Mouse (Mus musculus): Measurements from ENCODE around the gene Lemd1. TPM values are rescaled to one million over a fixed set of nuclear protein-coding genes. Genes with fewer than 3 reads are reported as not detected.
A peak's percentile ranks its signal among the peaks of the same experiment; 100 is the strongest.

The Lemd1 gene
- total and polyA plus RNA-seq, 3 experiments, result not detected

DNA sequence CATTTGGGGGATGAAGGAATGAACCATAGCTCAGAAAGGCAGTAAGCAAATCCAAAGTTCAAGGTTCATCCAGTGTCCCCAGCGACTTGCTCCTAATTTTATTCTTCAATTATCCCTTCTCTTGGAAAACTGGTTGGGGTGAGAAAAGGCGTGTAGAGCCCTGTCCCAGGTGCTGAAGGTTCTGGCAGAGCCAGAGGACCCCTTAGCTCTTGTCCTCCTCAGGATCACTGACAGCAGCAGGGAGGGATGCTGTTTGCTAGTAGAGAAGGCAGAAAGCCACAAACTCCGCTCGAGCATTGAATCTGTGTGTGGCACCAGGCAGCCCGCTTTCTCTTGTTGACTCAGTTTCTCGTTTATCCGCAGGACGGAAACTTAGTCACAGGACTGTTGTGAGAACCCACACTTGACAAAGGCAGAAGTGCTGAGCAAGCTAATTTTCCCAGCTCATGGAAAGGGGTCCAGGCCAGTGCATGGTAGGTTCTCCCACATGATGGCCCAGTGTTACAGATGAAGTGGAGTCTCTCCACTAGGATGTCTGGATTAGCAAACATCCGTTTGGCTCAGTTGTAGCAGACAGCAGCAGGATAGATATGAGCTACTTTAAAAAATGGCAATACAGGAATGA lies 2.7 kb upstream of the Lemd1 start:
- H3K36me3 ChIP-seq (replicated peaks in 1 of 2; ENCODE audit: control insufficient read depth in 1 of 2, insufficient read depth in 1 of 2, low read length in 1 of 2), result no peaks in the 10 kb centered on the region
- H3K4me3 ChIP-seq (replicated peaks in 1 of 3; ENCODE audit: low read depth in 2 of 3, low read length in 2 of 3, poor library complexity in 1 of 3), result no peak overlapping the region
- H3K4me2 ChIP-seq (ENCODE audit: insufficient read depth, low read depth, poor library complexity, severe bottlenecking), result no peak overlapping the region
- in situ Hi-C loops (cut with MboI; ENCODE audit: low pct_ligation_motif_present, low pct_unique_long_range_greater_than_20kb, low sequenced_read_pairs) (no loop called here), dilution Hi-C loops (cut with MboI; ENCODE audit: extremely low pct_ligation_motif_present, extremely low pct_unique_long_range_greater_than_20kb, low sequenced_read_pairs) (no loop called here)
- no peaks in the 10 kb centered on the region for H3K79me2 ChIP-seq (replicated peaks; ENCODE audit: control insufficient read depth, extremely low read depth, insufficient read depth, poor library complexity, severe bottlenecking)
- TF ChIP-seq MAFK (IDR thresholded peaks at IDR 0.05; ENCODE audit: insufficient replicate concordance, low read length) (peak; percentile 71), EP300 (IDR thresholded peaks at IDR 0.05; ENCODE audit: low read length) (no peak), GABPA (IDR thresholded peaks at IDR 0.05; ENCODE audit: insufficient replicate concordance, low read depth, low read length) (no peak), MAX (IDR thresholded peaks at IDR 0.05; ENCODE audit: low read length) (no peak), ZKSCAN1 (IDR thresholded peaks at IDR 0.05; ENCODE audit: borderline replicate concordance, low read depth, low read length) (no peak), POLR2A (IDR thresholded peaks at IDR 0.05; ENCODE audit: low read depth, low read length) (no peak)
- peaks cover 35% of the 10 kb centered on the region for H3K27me3 ChIP-seq (replicated peaks)
- no peak overlapping the region for H3K9ac ChIP-seq (ENCODE audit: insufficient read depth, low read depth)
- H3K4me1 ChIP-seq (ENCODE audit: control insufficient read depth in 1 of 2, insufficient read depth in 2 of 2), result peaks cover 1 to 22% of the 10 kb centered on the region in 2 experiments; a peak in 2 of 4 replicates
- no peak overlapping the region for H3K27ac ChIP-seq (ENCODE audit: insufficient read depth, low read depth)
- peaks cover 3% of the 10 kb centered on the region for H3K9me3 ChIP-seq (replicated peaks; ENCODE audit: low read length)
- no peak for DNase-seq (ENCODE audit: extremely low read depth)

DNA sequence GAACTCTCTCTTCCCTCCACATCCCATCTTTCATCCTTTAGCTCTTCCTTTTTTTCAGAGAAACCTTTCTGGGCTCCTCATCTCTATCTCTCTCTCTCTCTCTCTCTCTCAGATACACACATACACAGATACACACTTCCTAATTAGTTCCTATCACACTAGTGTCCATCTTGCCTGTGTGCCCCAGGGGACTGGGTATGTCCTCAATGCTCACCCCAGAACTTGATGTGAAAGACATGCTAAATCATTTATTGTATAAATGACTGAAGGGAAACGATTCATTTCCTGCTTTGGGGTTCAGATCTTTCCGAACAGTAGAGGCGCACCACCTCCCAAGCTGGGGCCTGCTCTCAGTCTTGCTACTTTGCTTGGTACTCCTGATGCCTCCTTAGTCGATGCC lies 2.0 kb upstream of the Lemd1 start:
- Histone ChIP-seq H3K27ac (ENCODE audit: insufficient read depth, low read depth) (no peak overlapping the region), H3K27me3 (replicated peaks) (peaks cover 28% of the 10 kb centered on the region), H3K4me1 (ENCODE audit: control insufficient read depth in 1 of 2, insufficient read depth in 2 of 2) (peaks cover 3 to 28% of the 10 kb centered on the region in 2 experiments; a peak in 2 of 4 replicates), H3K36me3 (replicated peaks in 1 of 2; ENCODE audit: control insufficient read depth in 1 of 2, insufficient read depth in 1 of 2, low read length in 1 of 2) (no peaks in the 10 kb centered on the region), H3K4me3 (replicated peaks in 1 of 3; ENCODE audit: low read depth in 2 of 3, low read length in 2 of 3, poor library complexity in 1 of 3) (no peak overlapping the region), H3K9ac (ENCODE audit: insufficient read depth, low read depth) (no peak overlapping the region), H3K79me2 (replicated peaks; ENCODE audit: control insufficient read depth, extremely low read depth, insufficient read depth, poor library complexity, severe bottlenecking) (no peaks in the 10 kb centered on the region), H3K4me2 (ENCODE audit: insufficient read depth, low read depth, poor library complexity, severe bottlenecking) (no peak overlapping the region), H3K9me3 (replicated peaks; ENCODE audit: low read length) (peaks cover 3% of the 10 kb centered on the region)
- in situ Hi-C loops (cut with MboI; ENCODE audit: low pct_ligation_motif_present, low pct_unique_long_range_greater_than_20kb, low sequenced_read_pairs) (no loop called here), dilution Hi-C loops (cut with MboI; ENCODE audit: extremely low pct_ligation_motif_present, extremely low pct_unique_long_range_greater_than_20kb, low sequenced_read_pairs) (no loop called here)
- TF ChIP-seq POLR2A (IDR thresholded peaks at IDR 0.05; ENCODE audit: low read depth, low read length) (no peak), MXI1 (IDR thresholded peaks at IDR 0.05; ENCODE audit: low read depth, low read length) (no peak), BHLHE40 (IDR thresholded peaks at IDR 0.05; ENCODE audit: low read depth, low read length) (no peak), CTCF (conservative IDR thresholded peaks at IDR 0.05 in 1 of 2, IDR thresholded peaks at IDR 0.05 in 1 of 2; ENCODE audit: low read depth in 2 of 2, low read length in 2 of 2) (no peak), KAT2A (IDR thresholded peaks at IDR 0.05; ENCODE audit: insufficient replicate concordance, low read length) (no peak), CHD2 (IDR thresholded peaks at IDR 0.05; ENCODE audit: low read length) (no peak), ETS1 (conservative IDR thresholded peaks at IDR 0.05; ENCODE audit: low read depth, low read length) (no peak), ZC3H11A (IDR thresholded peaks at IDR 0.05; ENCODE audit: low read depth, low read length) (no peak), USF2 (conservative IDR thresholded peaks at IDR 0.05; ENCODE audit: low read depth, low read length) (no peak), ELF1 (IDR thresholded peaks at IDR 0.05; ENCODE audit: low read depth, low read length) (no peak)
- no peak for DNase-seq (ENCODE audit: extremely low read depth)
